Mouse (Mus musculus) hindbrain, embryonic 14.5 days (tissue): ENCODE data around the gene Tspan33. TPM values are rescaled to one million over a fixed set of nuclear protein-coding genes. Genes with fewer than 3 reads are reported as not detected.
"Not testable (repeated sequence)": the region's sequence is repeated elsewhere in the genome, so short reads cannot be mapped to it uniquely, and the experiment has no call there.

Experiments
- ATAC-seq: fragments of 200-750 bp; cut with Nextera tagmentation; 2 replicates; pipeline ENCODE4 v1.8.0; 2017; ENCODE audit warnings: moderate number of reproducible peaks, mild to moderate bottlenecking, moderate TSS enrichment, moderate library complexity; ENCODE audit not compliant: low FRiP score
- DNase-seq: peaks from one replicate; pipeline ENCODE4 v3.0.0-alpha.2; 2015; ENCODE audit warnings: low spot score
- H3K27ac ChIP-seq: fragments of 300-500 bp; sonication (generic); 2 replicates; pipeline ENCODE4 v1.5.1; 2014; ENCODE audit warnings: mild to moderate bottlenecking, moderate library complexity
- H3K27me3 ChIP-seq: fragments of 300-500 bp; sonication (generic); 2 replicates; pipeline ENCODE4 v1.6.1; 2014; ENCODE audit warnings: mild to moderate bottlenecking, low read length, mixed read lengths; ENCODE audit not compliant: control insufficient read depth, insufficient read depth
- H3K36me3 ChIP-seq: fragments of 300-500 bp; sonication (generic); replicated peaks from 2 replicates; pipeline ENCODE4 v1.6.1; 2014; ENCODE audit not compliant: control insufficient read depth, insufficient read depth
- H3K4me1 ChIP-seq: fragments of 300-500 bp; sonication (generic); replicated peaks from 2 replicates; pipeline ENCODE4 v1.6.1; 2014; ENCODE audit warnings: antibody characterized with exemption, low read length, mixed read lengths; ENCODE audit not compliant: control insufficient read depth, insufficient read depth
- H3K4me2 ChIP-seq: fragments of 300-500 bp; sonication (generic); replicated peaks from 2 replicates; pipeline ENCODE4 v1.6.1; 2014; ENCODE audit warnings: mild to moderate bottlenecking, moderate library complexity
- H3K4me3 ChIP-seq: fragments of 300-500 bp; sonication (generic); replicated peaks from 2 replicates; pipeline ENCODE4 v1.5.1; 2014; ENCODE audit warnings: mild to moderate bottlenecking, low read length
- H3K9ac ChIP-seq: fragments of 300-500 bp; sonication (generic); 2 replicates; pipeline ENCODE4 v1.6.1; 2014
- H3K9me3 ChIP-seq: fragments of 300-500 bp; sonication (generic); 2 replicates; pipeline ENCODE4 v1.6.1; 2016; ENCODE audit warnings: low read length; ENCODE audit not compliant: control insufficient read depth
- WGBS: fragments of 180-500 bp; shearing (Covaris S2); extraction: QIAGEN DNeasy Blood & Tissue Kit; methylation state at CpG from one replicate; pipeline ENCODE4 v1.1.7; 2014; 5-methylcytosine and 5-hydroxymethylcytosine counted together
- polyA plus RNA-seq: library from polyadenylated mRNA; unstranded; fragments of >200 nt; fragmentation: Nextera tagmentation; extraction: Ambion mirVana; gene quantifications from 2 replicates; pipeline ENCODE4 v1.2.1, GENCODE M21; 2014

The Tspan33 gene
- polyA plus RNA-seq, 1 experiment from 2014 or later, result 8.6 TPM

GRCm38 (mm10) chr6:29672563-29673411, 21.2 kb upstream of the Tspan33 start:
- DNase-seq (no peak), ATAC-seq (no peak)
- no peaks in the 10 kb centered on the region for H3K4me1 ChIP-seq
- no peak overlapping the region for H3K4me3 ChIP-seq
- H3K9me3 ChIP-seq, result no peaks in the 10 kb centered on the region
- no peak overlapping the region for H3K4me2 ChIP-seq
- WGBS, result 25% methylated on average over 12 of the region's 12 CpGs
- no peaks in the 10 kb centered on the region for H3K36me3 ChIP-seq
- 0 out of 2 replicates have a peak overlapping the region, but pooled peaks have one; percentile 18 for H3K27ac ChIP-seq
- H3K27me3 ChIP-seq, result no peaks in the 10 kb centered on the region
- no peak overlapping the region for H3K9ac ChIP-seq

GRCm38 (mm10) chr6:29673739-29674138, 20.3 kb upstream of the Tspan33 start:
- Histone ChIP-seq H3K4me2 (no peak overlapping the region), H3K4me1 (no peaks in the 10 kb centered on the region), H3K9ac (no peak overlapping the region), H3K36me3 (no peaks in the 10 kb centered on the region), H3K27me3 (no peaks in the 10 kb centered on the region), H3K27ac (no peak overlapping the region), H3K9me3 (no peaks in the 10 kb centered on the region), H3K4me3 (no peak overlapping the region)
- ATAC-seq (no peak), DNase-seq (no peak)
- WGBS, result 36% methylated on average over 2 of the region's 2 CpGs

GRCm38 (mm10) chr6:29679947-29680550, 14.0 kb upstream of the Tspan33 start:
- DNase-seq, H3K4me3 ChIP-seq, H3K27ac ChIP-seq, ATAC-seq, H3K9ac ChIP-seq, H3K4me2 ChIP-seq, H3K36me3 ChIP-seq, H3K4me1 ChIP-seq, H3K9me3 ChIP-seq, H3K27me3 ChIP-seq: not testable (repeated sequence)
- WGBS, result 91% methylated on average over 9 of the region's 10 CpGs

DNA sequence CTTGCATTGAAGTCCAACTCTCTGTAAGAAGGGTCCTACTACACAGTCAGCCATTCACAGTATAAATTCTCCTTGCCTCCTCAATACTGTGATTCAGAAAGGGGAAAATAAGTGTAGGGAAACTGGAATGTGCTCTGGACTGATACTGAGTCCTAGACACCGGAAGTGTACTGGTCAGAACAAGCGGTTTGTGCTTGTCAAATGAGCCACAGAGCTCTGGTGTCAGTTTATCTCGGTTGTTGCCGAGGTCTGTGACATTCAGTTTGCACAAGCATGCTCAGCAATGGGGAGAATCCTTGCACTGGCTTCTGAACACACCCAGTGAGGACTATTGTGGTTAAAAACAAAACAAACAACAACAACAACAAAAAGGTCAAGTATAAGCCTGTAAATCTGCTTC, 12.2 kb upstream of the Tspan33 start:
- no peak overlapping the region for H3K4me3 ChIP-seq
- H3K36me3 ChIP-seq, result no peaks in the 10 kb centered on the region
- ATAC-seq (no peak), DNase-seq (no peak)
- no peak overlapping the region for H3K9ac ChIP-seq
- no peaks in the 10 kb centered on the region for H3K27me3 ChIP-seq
- no peak overlapping the region for H3K27ac ChIP-seq
- H3K9me3 ChIP-seq, result no peaks in the 10 kb centered on the region
- 89% methylated on average over 4 of the region's 4 CpGs for WGBS
- H3K4me1 ChIP-seq, result no peaks in the 10 kb centered on the region
- H3K4me2 ChIP-seq, result no peak overlapping the region

GRCm38 (mm10) chr6:29684686-29685085, 9.3 kb upstream of the Tspan33 start:
- H3K9me3 ChIP-seq, result no peaks in the 10 kb centered on the region
- 89% methylated on average over 4 of the region's 4 CpGs for WGBS
- no peak overlapping the region for H3K4me2 ChIP-seq
- H3K4me3 ChIP-seq, result no peak overlapping the region
- no peaks in the 10 kb centered on the region for H3K36me3 ChIP-seq
- DNase-seq (no peak), ATAC-seq (no peak)
- no peak overlapping the region for H3K9ac ChIP-seq
- H3K27me3 ChIP-seq, result no peaks in the 10 kb centered on the region
- no peaks in the 10 kb centered on the region for H3K4me1 ChIP-seq
- no peak overlapping the region for H3K27ac ChIP-seq

- Histone ChIP-seq H3K9me3 (no peaks in the 10 kb centered on the region), H3K4me1 (no peaks in the 10 kb centered on the region)
Observed at GRCm38 (mm10) chr6:29685952-29686351, 8.1 kb upstream of the Tspan33 start.

DNA sequence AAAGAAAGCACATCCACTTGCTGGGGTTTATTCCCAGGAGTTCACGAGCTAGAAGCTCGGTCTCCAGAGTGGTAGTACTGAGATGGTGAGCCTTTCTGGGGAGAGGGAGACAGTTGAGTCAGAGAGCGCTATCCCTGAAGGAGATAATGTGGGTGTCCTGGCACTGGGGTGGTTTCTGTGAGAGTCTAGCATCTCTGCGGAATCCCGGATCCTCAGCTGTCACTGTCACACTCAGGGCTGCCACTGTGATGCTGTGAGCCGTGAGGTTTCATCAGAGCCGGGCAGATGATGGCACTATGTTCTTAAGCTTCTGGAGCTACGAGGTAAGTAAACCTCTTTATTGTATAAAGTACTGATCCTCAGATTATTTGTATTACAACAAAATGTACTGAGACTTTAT, 4.6 kb upstream of the Tspan33 start:
- 78% methylated on average over 8 of the region's 8 CpGs for WGBS
- Histone ChIP-seq H3K27me3 (peaks cover 9% of the 10 kb centered on the region; the same call in 1 of the 2 replicates), H3K4me2 (no peak overlapping the region), H3K4me3 (no peak overlapping the region), H3K36me3 (no peaks in the 10 kb centered on the region), H3K9ac (no peak overlapping the region), H3K9me3 (no peaks in the 10 kb centered on the region), H3K27ac (no peak overlapping the region), H3K4me1 (peaks cover 2% of the 10 kb centered on the region)
- ATAC-seq, result no peak
- DNase-seq, result no peak

More at GRCm38 (mm10) chr6:29685952-29686351, 8.1 kb upstream of the Tspan33 start:
- Histone ChIP-seq H3K4me2 (no peak overlapping the region), H3K27me3 (no peaks in the 10 kb centered on the region), H3K4me3 (no peak overlapping the region), H3K9ac (no peak overlapping the region), H3K36me3 (no peaks in the 10 kb centered on the region), H3K27ac (no peak overlapping the region)
- DNase-seq (no peak), ATAC-seq (no peak)
- WGBS, result 80% methylated on average over 4 of the region's 4 CpGs

GRCm38 (mm10) chr6:29694375-29695289, 610 bp downstream of the Tspan33 start:
- WGBS, result 3% methylated on average over 35 of the region's 35 CpGs
- peak; percentile 21; the same call in 1 of the 2 replicates for ATAC-seq
- peak overlapping the region; percentile 74 for H3K9ac ChIP-seq
- peaks cover 9% of the 10 kb centered on the region; the same call in 1 of the 2 replicates for H3K27me3 ChIP-seq
- peak overlapping the region; percentile 79 for H3K4me3 ChIP-seq
- H3K27ac ChIP-seq, result peak overlapping the region; percentile 22; the same call in 1 of the 2 replicates
- H3K4me2 ChIP-seq, result peak overlapping the region; percentile 100
- H3K36me3 ChIP-seq, result no peaks in the 10 kb centered on the region
- H3K4me1 ChIP-seq, result peaks cover 6% of the 10 kb centered on the region
- H3K9me3 ChIP-seq, result no peaks in the 10 kb centered on the region
- no peak for DNase-seq

GRCm38 (mm10) chr6:29695290-29695674, 1.3 kb downstream of the Tspan33 start:
- Histone ChIP-seq H3K9me3 (no peaks in the 10 kb centered on the region), H3K27me3 (peaks cover 9% of the 10 kb centered on the region; the same call in 1 of the 2 replicates), H3K4me1 (peaks cover 6% of the 10 kb centered on the region), H3K36me3 (no peaks in the 10 kb centered on the region), H3K27ac (no peak overlapping the region), H3K4me3 (no peak overlapping the region), H3K4me2 (peak overlapping the region; percentile 100; the same call in 1 of the 2 replicates), H3K9ac (no peak overlapping the region; the same call in 1 of the 2 replicates)
- ATAC-seq, result no peak
- WGBS, result 53% methylated on average over 3 of the region's 3 CpGs
- DNase-seq, result no peak
